Mouse (Mus musculus) urinary bladder, postnatal 25 days (tissue): Measurements from ENCODE around the gene Tgfbr2.
"Not testable (repeated sequence)": the region's sequence is repeated elsewhere in the genome, so short reads cannot be mapped to it uniquely, and the experiment has no call there.

ENCODE experiments used
- DNase-seq: peaks from one replicate; pipeline ENCODE4 v3.0.0; 2022; ENCODE audit warnings: low spot score

Tgfbr2 gene

GRCm38 (mm10) chr9:116064774-116065173 is 110.4 kb downstream of the Tgfbr2 start:
- no peak for DNase-seq

GRCm38 (mm10) chr9:116060691-116061090 is 114.5 kb downstream of the Tgfbr2 start:
- DNase-seq = no peak

GRCm38 (mm10) chr9:116059156-116059555 is 116.0 kb downstream of the Tgfbr2 start:
- no peak for DNase-seq

GRCm38 (mm10) chr9:116058475-116058874 is 116.7 kb downstream of the Tgfbr2 start:
- no peak for DNase-seq

GRCm38 (mm10) chr9:116053976-116054375 is 121.2 kb downstream of the Tgfbr2 start:
- no peak for DNase-seq

- no peak for DNase-seq
These were observed 125.2 kb downstream of the Tgfbr2 start for GRCm38 (mm10) chr9:116049985-116050384.

- peak; percentile 85 for DNase-seq
These were observed 133.4 kb downstream of the Tgfbr2 start for GRCm38 (mm10) chr9:116041787-116042186.

- no peak for DNase-seq
These were observed 133.8 kb downstream of the Tgfbr2 start for GRCm38 (mm10) chr9:116041369-116041768.

- not testable (repeated sequence) for DNase-seq
These were observed 134.3 kb downstream of the Tgfbr2 start for GRCm38 (mm10) chr9:116040852-116041251.

- DNase-seq = no peak
These were observed 135.2 kb downstream of the Tgfbr2 start for GRCm38 (mm10) chr9:116039981-116040380.

GRCm38 (mm10) chr9:116038275-116038674 is 136.9 kb downstream of the Tgfbr2 start:
- DNase-seq = no peak
